Mouse (Mus musculus) left cerebral cortex, adult 18-20 months (tissue): ENCODE data around the gene Paqr9. TPM values are rescaled to one million over a fixed set of nuclear protein-coding genes. Genes with fewer than 3 reads are reported as not detected.

Source experiments
- DNase-seq, 2 experiments: peaks; one replicate each; pipeline ENCODE4 v3.0.0; 2021 to 2022; ENCODE audit warnings: low spot score in 2 of 2, mixed read lengths in 1 of 2
- total RNA-seq, 2 experiments: library from RNA; stranded (reverse); gene quantifications; 2 replicates each; pipeline ENCODE4 v1.2.3; 2021

Paqr9 gene
- total RNA-seq, 2 experiments from 2014 or later = 31.8 to 32.1 TPM

- no peak for DNase-seq
These were observed 14.7 kb downstream of the Paqr9 start for GRCm38 (mm10) chr9:95574116-95574515.

- DNase-seq = no peak
These were observed 18.0 kb downstream of the Paqr9 start for GRCm38 (mm10) chr9:95577502-95577901.

DNA sequence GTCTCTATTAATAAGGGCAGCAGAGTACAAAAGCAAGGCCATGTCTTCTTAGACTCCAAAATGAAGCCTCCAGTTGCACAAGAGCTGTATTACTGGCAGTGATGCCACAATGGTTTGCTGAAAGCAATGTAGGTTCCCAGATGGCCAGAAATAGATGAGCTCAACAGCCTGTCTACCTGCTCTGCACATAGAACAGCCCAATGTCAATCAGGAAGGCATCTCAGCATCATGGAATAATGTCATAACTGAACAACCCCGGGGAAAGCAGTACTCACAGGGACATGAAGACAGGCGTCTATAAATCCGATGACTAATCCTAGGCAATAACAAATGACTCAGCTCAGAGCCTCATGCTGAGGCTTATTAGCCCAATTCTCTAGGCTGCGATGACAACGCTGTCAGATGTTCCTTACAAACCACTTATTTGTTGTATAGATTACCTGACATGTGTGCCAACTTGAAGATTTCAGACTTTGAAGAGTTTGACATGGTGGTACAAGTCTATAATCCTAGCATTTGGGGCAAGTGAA, 19.0 kb downstream of the Paqr9 start:
- no peak for DNase-seq

DNA sequence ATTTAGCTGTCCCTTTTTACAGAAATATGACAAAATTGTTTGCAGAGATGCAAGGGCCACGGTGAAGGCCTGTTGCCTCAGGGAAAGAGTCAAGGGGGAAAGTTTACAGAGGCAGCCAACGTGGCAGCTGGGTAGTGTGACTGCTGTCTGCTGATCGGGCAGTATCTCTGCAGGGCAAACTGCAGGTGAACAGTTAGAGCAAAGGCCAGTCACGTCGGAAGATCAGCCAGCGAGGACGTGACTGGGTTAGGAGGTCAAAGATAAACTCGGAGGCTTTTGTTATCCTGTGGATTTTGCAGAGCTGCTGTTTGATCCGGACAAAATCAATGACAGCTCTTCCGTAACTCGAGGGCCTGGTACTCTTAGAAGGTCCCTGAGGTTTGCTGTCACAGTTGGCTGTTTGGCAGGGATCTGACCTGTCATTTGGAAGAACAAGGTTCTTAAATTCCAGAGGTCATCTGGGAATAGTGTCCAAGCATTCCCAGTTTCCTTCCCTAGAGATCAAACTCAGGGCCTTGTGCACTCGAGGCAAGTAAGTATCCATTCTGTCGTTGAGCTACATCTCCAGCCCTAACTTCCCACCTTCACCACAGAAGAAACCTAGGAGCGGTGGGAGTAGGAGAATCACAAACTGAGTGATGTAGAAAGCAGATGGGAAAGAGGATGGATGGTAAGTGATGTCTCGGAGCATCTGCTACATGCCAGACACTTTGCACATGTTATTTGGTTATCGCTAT, 21.7 kb downstream of the Paqr9 start:
- no peak for DNase-seq

DNA sequence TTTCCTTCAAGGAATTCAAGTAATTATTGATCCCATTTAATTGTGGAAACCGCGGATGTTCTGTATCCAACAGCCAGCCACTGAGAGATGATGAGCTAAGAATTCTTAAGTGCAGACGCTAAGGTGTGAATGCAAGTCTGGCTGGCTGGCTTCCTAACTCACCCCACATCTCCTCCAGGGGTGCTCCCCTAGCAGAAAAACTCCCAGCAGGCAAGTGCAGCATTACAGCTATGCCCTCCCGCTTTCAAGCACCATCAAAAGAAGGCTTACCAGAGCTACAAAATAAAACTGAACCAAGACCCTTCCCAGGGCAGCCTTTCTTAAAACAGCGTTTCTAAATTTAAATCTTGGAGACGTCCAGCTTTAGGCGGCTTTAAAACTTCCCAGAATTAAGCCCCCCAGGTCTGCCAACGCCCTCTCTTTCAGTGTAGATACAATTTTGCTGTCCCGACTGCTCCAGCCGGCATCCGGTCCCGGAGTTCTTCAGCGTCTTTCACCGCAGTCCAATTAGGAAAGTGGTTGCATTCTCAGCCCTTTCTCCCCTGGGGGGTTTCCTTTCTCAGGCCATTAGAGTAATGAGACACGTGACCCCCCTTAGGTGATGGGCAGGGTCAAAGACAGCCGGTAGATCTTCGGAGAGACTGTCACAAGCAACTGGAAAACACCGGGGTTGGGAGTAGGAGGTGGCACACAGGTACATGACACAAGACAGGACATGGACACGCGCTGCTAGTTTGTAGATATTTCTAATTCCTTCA, 22.5 kb downstream of the Paqr9 start:
- DNase-seq = no peak

DNA sequence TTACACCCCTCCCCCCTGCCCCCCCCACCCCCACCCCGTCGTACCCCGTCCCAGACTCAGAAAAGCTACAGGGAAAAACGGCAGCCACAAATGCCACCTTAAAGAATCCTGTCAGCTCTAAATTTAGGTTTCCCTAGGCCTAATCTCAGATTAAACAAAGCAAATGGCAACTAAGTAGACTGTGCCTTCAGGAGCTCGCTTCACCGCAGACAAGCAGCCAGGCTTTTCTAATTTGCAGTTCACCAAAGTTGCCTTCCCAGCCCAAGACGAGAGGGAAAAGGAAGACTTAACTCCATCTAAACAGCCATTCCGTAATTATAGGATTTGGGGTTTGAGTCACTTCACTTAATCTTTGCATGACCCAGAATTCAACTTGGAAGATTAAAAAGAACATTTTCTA, 23.1 kb downstream of the Paqr9 start:
- DNase-seq = no peak

- DNase-seq = no peak
These were observed 26.6 kb downstream of the Paqr9 start for GRCm38 (mm10) chr9:95586046-95586445.

GRCm38 (mm10) chr9:95588070-95588469, 28.6 kb downstream of the Paqr9 start:
- no peak for DNase-seq

- DNase-seq = no peak
These were observed 34.8 kb downstream of the Paqr9 start for GRCm38 (mm10) chr9:95594291-95594690.

- DNase-seq = no peak
These were observed 38.2 kb downstream of the Paqr9 start for GRCm38 (mm10) chr9:95597466-95598178.

GRCm38 (mm10) chr9:95598179-95598721, 38.8 kb downstream of the Paqr9 start:
- no peak for DNase-seq

- DNase-seq = no peak
These were observed 39.9 kb downstream of the Paqr9 start for GRCm38 (mm10) chr9:95599399-95599798.

DNA sequence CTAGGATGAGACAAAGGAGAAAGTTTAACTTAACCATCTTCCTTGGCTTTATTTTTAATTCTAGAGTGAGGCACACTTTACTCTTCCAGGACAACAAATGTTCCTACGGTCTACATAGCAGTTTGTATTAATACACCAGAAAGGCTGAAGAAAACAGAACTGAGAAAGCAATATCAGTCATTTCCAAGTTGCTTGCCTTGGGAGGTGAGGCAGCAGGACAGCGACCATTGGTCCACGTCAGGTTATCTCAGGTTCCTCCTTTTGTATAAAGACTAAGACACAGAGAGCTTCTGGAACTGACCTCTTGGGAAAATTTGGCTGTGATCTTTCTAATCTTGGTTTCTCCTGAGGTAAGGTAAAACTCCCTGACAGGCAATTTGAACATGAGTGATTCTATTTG, 43.4 kb downstream of the Paqr9 start:
- no peak for DNase-seq

DNA sequence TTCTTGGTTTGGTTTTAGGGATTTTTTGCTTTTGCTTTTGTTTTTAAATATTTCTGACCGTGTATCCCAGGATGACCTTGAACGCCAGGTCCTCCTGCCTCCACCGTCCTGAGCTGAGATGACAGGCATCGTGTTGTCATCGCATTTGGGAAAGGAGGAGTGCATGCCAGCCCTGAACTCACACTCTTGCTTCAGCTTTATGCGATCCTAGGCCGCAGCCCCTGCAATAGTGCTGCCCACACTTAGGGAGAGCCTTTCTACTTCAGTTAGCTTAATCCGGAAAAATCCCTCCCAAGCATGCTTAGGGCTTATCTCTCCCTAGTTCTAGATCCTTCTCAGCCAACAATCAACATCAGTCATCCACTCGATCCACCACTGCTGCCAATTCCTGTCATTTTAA, 43.9 kb downstream of the Paqr9 start:
- no peak for DNase-seq

- DNase-seq = no peak
These were observed 47.7 kb downstream of the Paqr9 start for GRCm38 (mm10) chr9:95607196-95607595.

DNA sequence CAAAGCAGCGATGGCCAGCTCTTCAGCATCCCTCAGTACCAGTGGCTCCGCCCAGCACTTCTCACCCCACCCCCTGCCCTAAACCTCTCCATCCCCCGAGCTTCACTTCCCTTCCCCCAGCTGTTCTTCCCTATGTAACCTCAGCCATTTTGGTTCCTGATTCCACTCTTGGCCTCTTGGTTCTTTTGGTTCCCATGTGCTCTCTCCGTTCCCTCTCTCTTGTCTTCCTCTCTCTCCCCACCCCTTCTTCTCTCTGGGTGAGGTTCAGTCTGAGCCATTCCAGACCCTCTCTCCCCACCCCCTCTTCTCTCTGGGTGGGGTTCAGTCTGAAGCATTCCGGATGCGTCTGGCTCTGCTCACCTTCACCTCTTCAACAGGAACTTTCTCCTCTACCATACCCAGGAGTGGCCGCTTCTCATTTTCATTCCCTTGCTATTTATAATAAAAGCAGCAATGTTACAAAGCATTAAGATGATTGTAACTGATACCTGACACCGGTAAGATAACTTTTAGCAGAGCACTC, 52.9 kb downstream of the Paqr9 start:
- no peak for DNase-seq

DNA sequence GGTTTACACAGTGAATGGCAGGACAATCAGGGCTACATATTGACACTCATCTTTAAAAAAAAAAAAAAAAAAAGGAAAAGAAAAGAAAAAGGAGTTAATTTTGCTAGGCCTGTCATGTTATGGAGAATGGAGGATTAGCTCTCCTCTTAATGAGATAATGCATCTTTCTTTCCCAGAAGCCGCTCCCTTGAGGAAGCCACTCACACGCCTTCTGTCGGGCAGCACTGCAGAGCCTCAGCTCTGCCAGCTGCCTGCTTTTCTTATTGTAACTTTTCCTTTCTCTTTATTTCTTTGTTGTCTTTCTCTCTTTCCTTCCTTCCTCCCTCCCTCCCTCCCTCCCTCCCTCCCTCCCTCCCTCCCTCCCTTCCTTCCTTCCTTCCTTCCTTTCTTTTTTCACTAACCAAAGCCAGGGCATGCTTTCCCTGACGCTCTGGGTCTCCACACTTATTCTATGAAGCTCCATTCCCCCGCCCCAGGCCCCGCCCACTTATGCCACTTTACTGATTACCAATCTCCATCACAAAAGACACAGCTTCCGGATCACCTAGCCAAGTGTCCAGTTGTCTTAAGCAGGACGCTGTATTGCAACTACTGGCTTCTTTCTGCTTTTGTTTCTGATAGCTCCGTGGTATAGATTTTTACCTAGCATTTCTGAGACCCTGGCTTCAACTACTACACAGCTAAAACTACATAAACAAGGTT, 54.1 kb downstream of the Paqr9 start:
- DNase-seq = no peak

DNA sequence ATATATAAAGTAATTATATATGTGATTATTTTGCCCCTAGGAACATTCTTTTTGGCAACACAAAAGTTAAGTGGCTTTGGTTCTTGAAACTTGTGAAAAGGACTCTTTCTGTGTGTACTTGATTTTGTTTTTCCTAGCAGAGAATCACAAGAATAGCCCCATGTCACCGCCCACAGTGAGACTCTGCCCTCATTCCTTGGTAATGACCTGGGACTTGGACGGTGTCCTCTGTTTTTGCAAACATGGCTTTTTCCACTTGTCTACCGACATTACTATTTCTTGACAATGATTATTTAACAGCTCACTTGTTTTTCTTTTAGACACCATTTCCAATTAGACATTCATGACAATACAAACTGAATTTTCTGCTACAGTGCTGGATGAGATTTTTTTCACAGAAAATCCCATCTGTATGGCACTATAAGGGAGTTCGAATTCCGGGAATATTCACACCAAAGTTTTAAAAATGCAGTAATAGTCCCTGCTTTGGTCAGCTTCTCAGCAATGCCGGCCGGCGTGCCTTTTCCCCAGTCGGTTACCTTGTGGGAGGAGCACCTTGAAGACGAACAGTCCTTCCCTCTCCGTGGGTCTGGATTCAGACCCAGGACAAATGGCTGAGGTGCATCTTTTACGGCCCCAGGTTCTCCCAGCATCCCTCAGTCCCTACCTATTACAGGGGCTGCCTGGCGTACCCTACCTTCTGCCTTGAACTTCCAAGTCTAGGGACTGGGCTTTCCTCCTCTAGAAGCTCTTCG, 55.6 kb downstream of the Paqr9 start:
- DNase-seq = no peak

DNA sequence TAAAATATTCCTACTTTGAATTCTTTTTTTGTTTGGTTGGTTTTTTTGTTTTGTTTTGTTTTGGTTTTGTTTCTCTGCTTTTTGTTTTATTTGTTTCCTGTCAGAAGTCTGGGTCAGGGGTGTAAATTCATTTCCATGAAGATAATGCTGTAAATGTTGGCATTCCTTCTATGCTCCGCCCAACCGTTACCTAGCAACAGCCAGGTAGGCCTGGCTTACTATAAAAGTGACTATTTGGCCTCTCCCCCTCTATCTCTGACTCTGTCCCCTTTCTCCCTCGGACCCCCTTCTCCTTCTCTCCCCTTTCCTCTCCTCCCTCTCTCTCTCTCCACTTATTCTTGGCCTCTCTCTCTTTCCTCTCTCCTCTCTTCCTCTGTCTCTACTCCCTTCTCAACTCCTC, 56.5 kb downstream of the Paqr9 start:
- no peak for DNase-seq
